Mouse (Mus musculus) bone marrow, adult 2 months (tissue): Measurements from ENCODE around the gene Xcr1. TPM values are rescaled to one million over a fixed set of nuclear protein-coding genes. Genes with fewer than 3 reads are reported as not detected.

Experiments used
- H3K27ac ChIP-seq: fragments of 200-500 bp; 2 replicates; pipeline ENCODE4 v1.5.1; 2012; ENCODE audit warnings: low read depth, mild to moderate bottlenecking, control low read depth, inconsistent platforms, low read length; ENCODE audit not compliant: control insufficient read depth, poor library complexity, insufficient read depth
- H3K4me1 ChIP-seq: fragments of 200-500 bp; 2 replicates; pipeline ENCODE4 v1.6.1; 2011; ENCODE audit warnings: low read length; ENCODE audit not compliant: control insufficient read depth, insufficient read depth
- H3K4me3 ChIP-seq: fragments of 200-500 bp; replicated peaks from 2 replicates; pipeline ENCODE3; 2011; ENCODE audit warnings: mild to moderate bottlenecking, low read depth, low read length, control low read depth; ENCODE audit not compliant: control insufficient read depth
- CTCF ChIP-seq: fragments of 200-500 bp; IDR thresholded peaks from 2 replicates; pipeline ENCODE4 v1.5.1; 2011; ENCODE audit warnings: low read length, control low read depth; ENCODE audit not compliant: control insufficient read depth, insufficient read depth
- POLR2A ChIP-seq: fragments of 200-500 bp; IDR thresholded peaks from 2 replicates; pipeline ENCODE4 v1.6.1; 2011; ENCODE audit warnings: low read depth, mild to moderate bottlenecking, control low read depth, low read length, borderline replicate concordance; ENCODE audit not compliant: control insufficient read depth
- WGBS: fragments of 180-500 bp; shearing (Covaris S2); methylation state at CpG from one replicate; pipeline ENCODE4 v1.1.7; 2018; 5-methylcytosine and 5-hydroxymethylcytosine counted together
- polyA plus RNA-seq: library from polyadenylated mRNA; stranded (reverse); fragments of >200 nt; gene quantifications from 2 replicates; pipeline ENCODE4 v1.2.4, GENCODE M21; 2011; ENCODE audit warnings: low replicate concordance; ENCODE audit not compliant: missing spikeins, insufficient read depth, insufficient read length

Xcr1 gene
- not detected in 2 replicates for polyA plus RNA-seq

- Histone ChIP-seq H3K4me1 (no peaks in the 10 kb centered on the region; the same call in 1 of the 2 replicates), H3K4me3 (no peak within 1 kb of the TSS), H3K27ac (peak within 1 kb of the TSS; percentile 29; the same call in 1 of the 2 replicates)
- WGBS = 88% methylated on average over 9 of the region's 9 CpGs
- TF ChIP-seq POLR2A = no peak
- no peak for TF ChIP-seq CTCF
Observed at GRCm38 (mm10) chr9:123861929-123862328, at the start of gene Xcr1. Gene Xcr1 (minus strand): TSS chr9:123862029.

GRCm38 (mm10) chr9:123872049-123872448 lies 10.2 kb upstream of the Xcr1 start:
- H3K4me1 ChIP-seq = no peaks in the 10 kb centered on the region; the same call in 1 of the 2 replicates
- no peak for TF ChIP-seq POLR2A
- no peak for TF ChIP-seq CTCF
- H3K27ac ChIP-seq = no peak overlapping the region
- no peak overlapping the region for H3K4me3 ChIP-seq
- WGBS = 9% methylated on average over 4 of the region's 4 CpGs

- no peak for TF ChIP-seq CTCF
- TF ChIP-seq POLR2A = no peak
- H3K4me3 ChIP-seq = no peak overlapping the region
- WGBS = 16% methylated on average over 6 of the region's 6 CpGs
- no peak overlapping the region for H3K27ac ChIP-seq
- no peaks in the 10 kb centered on the region; the same call in 1 of the 2 replicates for H3K4me1 ChIP-seq
Observed at GRCm38 (mm10) chr9:123869167-123869784, 7.4 kb upstream of the Xcr1 start.

- H3K27ac ChIP-seq = peak overlapping the region; percentile 33; the same call in 1 of the 2 replicates
- no peaks in the 10 kb centered on the region; the same call in 1 of the 2 replicates for H3K4me1 ChIP-seq
- TF ChIP-seq POLR2A (no peak), CTCF (no peak)
- H3K4me3 ChIP-seq = no peak overlapping the region
- WGBS = 92% methylated on average over 1 of the region's 1 CpGs
Observed at GRCm38 (mm10) chr9:123863641-123864040, 1.8 kb upstream of the Xcr1 start.

- Histone ChIP-seq H3K27ac (peak overlapping the region; percentile 29; the same call in 1 of the 2 replicates), H3K4me3 (no peak overlapping the region), H3K4me1 (no peaks in the 10 kb centered on the region; the same call in 1 of the 2 replicates)
- 64% methylated on average over 1 of the region's 1 CpGs for WGBS
- TF ChIP-seq CTCF (no peak), POLR2A (no peak)
Observed at GRCm38 (mm10) chr9:123862895-123863616, 1.2 kb upstream of the Xcr1 start.

GRCm38 (mm10) chr9:123856836-123857235 lies 5.0 kb downstream of the Xcr1 start:
- peaks cover 2% of the 10 kb centered on the region; the same call in 1 of the 2 replicates for H3K4me1 ChIP-seq
- no peak overlapping the region for H3K4me3 ChIP-seq
- TF ChIP-seq POLR2A = no peak
- no peak for TF ChIP-seq CTCF
- no peak overlapping the region for H3K27ac ChIP-seq
- WGBS = 31% methylated on average over 2 of the region's 2 CpGs

GRCm38 (mm10) chr9:123852449-123853390 lies 9.1 kb downstream of the Xcr1 start:
- TF ChIP-seq POLR2A = no peak
- no peak for TF ChIP-seq CTCF
- Histone ChIP-seq H3K4me1 (peaks cover 3% of the 10 kb centered on the region; the same call in 1 of the 2 replicates), H3K4me3 (peak overlapping the region; percentile 36), H3K27ac (no peak overlapping the region; the same call in 1 of the 2 replicates)
- 33% methylated on average over 5 of the region's 5 CpGs for WGBS
